Mouse (Mus musculus) large intestine, adult 2 months (tissue): ENCODE results near the gene Ndufs7. TPM values are rescaled to one million over a fixed set of nuclear protein-coding genes. Genes with fewer than 3 reads are reported as not detected.

Experiments
- DNase-seq: peaks from one replicate; pipeline ENCODE4 v3.0.0-alpha.2; 2012; ENCODE audit warnings: low read depth, low spot score
- WGBS: fragments of 180-500 bp; shearing (Covaris S2); methylation state at CpG from one replicate; pipeline ENCODE4 v1.1.7; 2018; 5-methylcytosine and 5-hydroxymethylcytosine counted together
- polyA plus RNA-seq: library from polyadenylated mRNA; depleted of rRNA; stranded (reverse); fragments of >200 nt; gene quantifications from 2 replicates; pipeline ENCODE4 v1.2.3, GENCODE M21; 2012

The Ndufs7 gene
- polyA plus RNA-seq, 1 experiment: 570 TPM

GRCm38 (mm10) chr10:80285222-80286070 lies 36.5 kb downstream of the Ndufs7 start:
- no peak for DNase-seq
- 72% methylated on average over 10 of the region's 15 CpGs for WGBS

DNA sequence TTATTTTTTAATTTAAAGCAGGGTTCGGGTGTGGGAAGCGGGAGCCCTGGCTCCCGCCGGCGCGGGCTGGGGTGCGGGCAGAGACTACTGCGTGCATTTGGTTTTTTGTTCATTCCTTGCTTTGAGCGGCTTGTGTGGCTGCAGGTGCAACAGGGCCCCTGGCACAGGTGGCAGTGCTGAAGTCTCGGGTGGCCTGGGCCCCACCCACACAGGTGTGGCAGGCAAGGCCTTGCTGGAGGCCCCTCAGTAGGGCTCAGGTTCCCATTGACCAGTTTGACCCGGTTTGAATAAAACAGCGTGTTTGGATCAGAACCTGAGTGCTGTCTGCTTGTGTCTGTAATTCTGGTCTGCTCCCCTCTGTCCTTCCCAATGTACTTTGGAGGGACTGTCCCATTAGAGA lies 39.2 kb downstream of the Ndufs7 start:
- 50% methylated on average over 12 of the region's 12 CpGs for WGBS
- DNase-seq: no peak

- WGBS: 38% methylated on average over 8 of the region's 8 CpGs
- DNase-seq: no peak
Observed at GRCm38 (mm10) chr10:80288657-80289056, 39.7 kb downstream of the Ndufs7 start.

DNA sequence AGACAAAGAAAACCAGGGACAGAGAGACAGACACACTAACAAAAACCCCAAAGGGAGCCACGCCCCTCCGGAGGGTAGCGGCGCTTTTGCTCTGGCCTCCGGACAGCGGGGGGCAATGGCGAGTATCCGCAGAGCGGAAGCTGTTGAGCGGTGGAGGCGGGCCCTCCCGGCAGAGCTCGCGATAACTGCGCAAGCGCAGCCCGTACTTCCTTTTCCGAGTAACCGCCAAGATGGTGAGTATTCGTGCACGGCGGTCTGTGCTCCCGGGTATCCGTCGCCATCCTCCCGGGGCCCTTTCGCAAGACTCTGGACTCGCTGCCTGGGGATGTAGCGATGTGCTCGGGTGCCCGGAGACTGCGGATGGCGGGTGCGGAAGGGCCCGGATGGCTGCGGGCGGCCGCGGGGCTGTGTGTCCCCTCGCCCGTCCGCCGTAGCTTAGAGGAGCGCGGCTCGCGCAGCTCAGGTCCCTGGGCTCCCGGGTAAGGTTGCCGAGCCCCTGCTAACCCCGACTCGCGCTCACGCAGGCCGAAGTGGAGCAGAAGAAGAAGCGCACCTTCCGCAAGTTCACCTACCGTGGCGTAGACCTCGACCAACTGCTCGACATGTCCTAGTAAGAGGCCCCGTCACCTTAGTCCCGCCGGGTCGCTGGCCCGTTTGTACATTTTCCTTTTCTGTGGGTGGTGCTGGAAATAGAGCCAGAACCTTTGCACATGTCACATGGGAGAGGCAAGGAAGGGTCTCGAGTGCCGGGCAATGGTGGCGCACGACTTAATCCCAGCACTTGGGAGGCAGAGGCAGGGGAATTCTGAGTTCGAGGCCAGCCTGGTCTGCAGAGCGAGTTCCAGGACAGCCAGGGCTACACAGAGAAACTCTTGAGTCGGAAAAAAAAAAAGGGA lies 43.6 kb downstream of the Ndufs7 start, which contains the start of gene Rps15:
Gene Rps15, plus strand, starts transcription at position 203 of the 896 bp plus-strand sequence.
- DNase-seq: peak; percentile 67
- under 1% methylated on average over 72 of the region's 72 CpGs for WGBS

- DNase-seq: no peak
- 14% methylated on average over 14 of the region's 14 CpGs for WGBS
Observed at GRCm38 (mm10) chr10:80293325-80293724, 44.4 kb downstream of the Ndufs7 start.

DNA sequence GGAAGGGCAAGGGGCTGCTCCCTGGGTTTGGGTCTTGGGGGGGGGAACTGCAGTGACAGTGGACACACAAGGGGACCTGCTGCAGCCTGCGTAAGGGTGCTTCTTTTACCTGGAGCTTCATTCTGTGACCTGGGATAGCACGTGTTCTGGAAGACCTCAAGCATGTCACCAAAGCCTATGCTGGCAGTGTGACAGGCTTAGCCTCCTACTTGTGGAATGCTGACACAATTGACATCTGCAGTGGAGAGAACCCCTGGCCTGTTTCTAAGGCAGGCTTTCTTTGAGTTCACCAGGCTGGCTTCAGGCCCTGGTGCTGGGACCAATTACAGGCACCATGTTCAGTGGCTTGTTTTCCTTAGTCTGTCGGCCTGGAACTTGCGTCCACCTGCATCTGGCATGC lies 45.4 kb downstream of the Ndufs7 start:
- no peak for DNase-seq
- 68% methylated on average over 4 of the region's 4 CpGs for WGBS

DNA sequence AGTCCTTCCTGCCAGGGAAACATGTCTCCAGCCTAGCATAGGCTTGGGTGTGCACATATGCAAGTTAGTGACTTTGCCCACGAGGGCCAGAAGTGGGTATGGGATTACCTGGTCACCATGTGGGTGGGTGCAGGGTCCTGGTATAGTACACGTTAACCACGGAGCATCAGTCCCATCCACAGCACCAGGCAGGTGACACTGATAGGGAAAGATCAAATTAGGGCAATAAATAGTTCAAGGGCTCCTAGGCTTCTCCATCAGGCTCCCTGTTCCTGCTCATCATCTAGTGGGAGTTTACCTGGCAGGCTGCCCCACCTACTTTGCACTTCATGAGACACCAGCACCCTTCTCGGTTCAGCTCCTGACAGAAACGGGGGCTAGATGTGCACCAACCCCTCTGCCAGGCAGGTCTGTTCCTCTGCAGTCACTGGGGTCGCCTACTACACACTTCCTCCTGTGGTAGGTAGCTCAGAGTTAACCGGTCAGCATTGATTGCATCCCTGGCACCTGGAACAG lies 45.9 kb downstream of the Ndufs7 start:
- DNase-seq: no peak
- 47% methylated on average over 7 of the region's 7 CpGs for WGBS

DNA sequence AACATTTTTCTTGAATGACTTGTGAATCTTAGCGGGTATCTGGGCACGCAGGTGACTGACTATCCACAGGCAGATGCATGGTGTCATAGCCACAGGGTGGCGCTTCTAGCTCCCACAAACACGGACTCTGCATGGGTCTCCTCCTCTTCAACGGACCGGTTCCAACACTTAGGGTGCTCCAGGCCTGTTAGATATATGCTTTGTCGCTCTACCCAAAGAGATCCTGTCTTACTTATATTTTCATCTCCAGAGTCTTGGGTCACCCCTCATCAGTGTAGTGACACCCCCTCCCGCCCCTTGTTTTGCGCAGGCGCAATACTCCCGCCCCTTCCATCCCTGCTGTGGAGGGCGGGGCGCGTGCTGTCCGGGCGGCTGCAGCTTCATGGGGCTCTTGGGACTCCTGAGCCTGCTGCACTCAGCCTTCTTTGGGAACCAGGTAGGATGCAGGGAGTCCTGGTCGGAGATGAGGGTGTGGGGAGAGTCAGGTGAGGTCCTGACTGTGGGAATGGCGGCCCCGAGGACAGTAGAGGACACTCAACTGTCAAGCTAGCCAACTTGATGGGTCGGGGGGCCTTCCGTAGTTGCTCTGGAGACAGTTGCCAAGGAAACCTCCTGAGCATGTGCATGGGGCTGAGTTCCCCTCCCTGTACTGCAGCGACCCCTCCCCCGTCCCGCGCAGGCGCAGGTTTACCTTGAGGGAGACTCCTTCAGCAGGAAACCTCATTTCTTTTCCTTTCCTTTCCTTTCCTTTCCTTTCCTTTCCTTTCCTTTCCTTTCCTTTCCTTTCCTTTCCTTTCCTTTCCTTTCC lies 46.9 kb downstream of the Ndufs7 start, which contains the start of gene Apc2:
Gene Apc2, plus strand, starts transcription at position 360 of the 808 bp plus-strand sequence.
- DNase-seq: peak; percentile 46
- 8% methylated on average over 26 of the region's 26 CpGs for WGBS

DNA sequence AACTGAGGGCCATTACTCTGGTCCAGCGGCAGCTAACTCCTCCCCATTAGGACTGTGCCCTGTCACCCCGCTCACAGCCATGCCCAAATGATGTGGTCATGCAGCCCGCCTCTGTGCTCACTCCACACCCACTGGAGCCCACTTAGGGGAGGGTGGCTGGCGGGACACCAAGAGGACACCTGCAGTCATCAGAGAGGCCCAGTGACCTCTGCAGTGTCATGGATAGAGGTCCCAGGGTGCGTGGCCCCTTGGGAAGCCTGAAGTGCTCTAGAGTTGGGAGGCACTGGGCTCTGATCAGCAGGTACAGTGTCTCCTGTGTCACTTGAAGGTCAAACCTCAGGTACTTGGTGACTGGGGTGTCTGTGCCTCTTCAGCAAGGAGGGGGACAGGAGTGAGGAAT lies 47.9 kb downstream of the Ndufs7 start:
- no peak for DNase-seq
- WGBS: 91% methylated on average over 5 of the region's 5 CpGs

DNA sequence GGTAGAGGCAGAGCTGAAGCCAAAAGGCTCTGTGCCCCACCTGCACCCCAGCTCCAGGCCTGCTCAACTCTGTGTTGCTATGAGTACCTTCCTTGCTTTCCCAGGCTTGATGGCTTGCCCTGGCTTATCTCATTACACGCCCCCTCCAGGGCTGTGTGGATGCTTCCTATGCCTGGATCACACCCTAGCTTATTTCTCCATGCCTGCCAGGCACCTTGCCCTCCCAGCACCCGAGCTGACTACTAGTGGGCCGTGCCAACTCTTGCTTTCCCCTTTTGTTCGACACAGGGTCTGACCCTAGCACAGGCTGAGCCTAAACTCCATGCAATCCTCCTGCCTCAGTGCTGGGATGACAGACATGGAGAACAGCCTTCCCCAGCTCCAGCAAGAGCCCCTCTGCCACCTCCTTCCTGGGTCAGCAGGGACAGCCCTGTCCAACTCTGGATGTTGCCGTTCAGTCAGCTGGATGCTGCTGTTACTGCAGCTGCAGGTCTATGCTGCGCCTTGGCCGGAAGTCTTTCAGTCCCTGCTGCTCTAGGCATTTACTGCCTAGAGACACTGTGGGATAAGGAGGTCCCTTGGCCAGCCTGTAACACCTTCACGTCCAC lies 48.7 kb downstream of the Ndufs7 start:
- 59% methylated on average over 8 of the region's 8 CpGs for WGBS

GRCm38 (mm10) chr10:80298571-80299281 lies 49.8 kb downstream of the Ndufs7 start:
- WGBS: 13% methylated on average over 26 of the region's 26 CpGs
- DNase-seq: no peak

More for the DNA sequence above, 48.7 kb downstream of the Ndufs7 start:
- no peak for DNase-seq

DNA sequence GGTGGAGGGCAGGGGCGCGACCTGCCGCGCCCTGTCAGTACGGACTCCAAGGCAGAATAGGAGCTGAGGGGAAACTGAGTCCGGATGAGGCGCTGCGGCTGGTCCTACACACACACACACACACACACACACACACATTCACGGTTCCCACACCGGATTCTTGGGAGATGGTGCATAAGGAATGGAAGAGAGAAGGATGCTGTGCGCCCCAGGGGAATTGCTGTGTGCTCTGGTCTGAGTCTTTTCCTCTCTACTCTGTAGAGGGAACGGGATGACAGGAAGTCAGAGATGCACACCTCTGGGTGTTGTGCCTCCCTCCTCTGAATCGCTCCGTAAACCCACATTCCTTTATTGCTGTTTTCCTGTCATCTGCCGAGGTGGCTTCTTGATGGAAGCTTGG lies 50.4 kb downstream of the Ndufs7 start:
- 25% methylated on average over 15 of the region's 15 CpGs for WGBS

GRCm38 (mm10) chr10:80299824-80300223 lies 50.9 kb downstream of the Ndufs7 start:
- no peak for DNase-seq
- 63% methylated on average over 10 of the region's 10 CpGs for WGBS

More for the DNA sequence above, 50.4 kb downstream of the Ndufs7 start:
- no peak for DNase-seq

DNA sequence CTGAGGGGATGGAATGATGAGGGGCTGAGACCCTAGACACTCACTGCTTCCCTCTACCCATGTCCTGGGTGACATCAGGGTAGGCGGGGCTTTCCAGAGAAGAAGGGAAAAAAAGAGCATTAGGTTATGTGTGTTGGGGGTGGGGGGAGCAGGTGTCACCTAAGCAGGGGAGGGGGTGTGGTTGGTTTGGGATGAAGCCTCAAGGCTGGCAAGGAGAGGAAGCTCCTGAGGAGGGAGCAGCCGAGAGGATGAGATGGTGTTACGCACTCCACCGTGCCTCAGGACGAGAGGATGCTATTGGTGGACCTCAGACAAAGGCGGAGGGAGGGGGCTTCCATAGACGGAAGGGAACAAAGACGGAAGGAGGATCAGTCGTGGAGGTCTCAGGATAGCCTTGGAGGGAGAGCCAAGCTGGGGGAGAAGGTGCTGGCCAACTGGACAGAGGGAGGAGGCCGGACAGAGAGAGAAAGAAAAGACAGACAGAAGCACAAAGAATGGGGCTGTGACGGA lies 51.8 kb downstream of the Ndufs7 start:
- WGBS: 43% methylated on average over 11 of the region's 11 CpGs
- no peak for DNase-seq

DNA sequence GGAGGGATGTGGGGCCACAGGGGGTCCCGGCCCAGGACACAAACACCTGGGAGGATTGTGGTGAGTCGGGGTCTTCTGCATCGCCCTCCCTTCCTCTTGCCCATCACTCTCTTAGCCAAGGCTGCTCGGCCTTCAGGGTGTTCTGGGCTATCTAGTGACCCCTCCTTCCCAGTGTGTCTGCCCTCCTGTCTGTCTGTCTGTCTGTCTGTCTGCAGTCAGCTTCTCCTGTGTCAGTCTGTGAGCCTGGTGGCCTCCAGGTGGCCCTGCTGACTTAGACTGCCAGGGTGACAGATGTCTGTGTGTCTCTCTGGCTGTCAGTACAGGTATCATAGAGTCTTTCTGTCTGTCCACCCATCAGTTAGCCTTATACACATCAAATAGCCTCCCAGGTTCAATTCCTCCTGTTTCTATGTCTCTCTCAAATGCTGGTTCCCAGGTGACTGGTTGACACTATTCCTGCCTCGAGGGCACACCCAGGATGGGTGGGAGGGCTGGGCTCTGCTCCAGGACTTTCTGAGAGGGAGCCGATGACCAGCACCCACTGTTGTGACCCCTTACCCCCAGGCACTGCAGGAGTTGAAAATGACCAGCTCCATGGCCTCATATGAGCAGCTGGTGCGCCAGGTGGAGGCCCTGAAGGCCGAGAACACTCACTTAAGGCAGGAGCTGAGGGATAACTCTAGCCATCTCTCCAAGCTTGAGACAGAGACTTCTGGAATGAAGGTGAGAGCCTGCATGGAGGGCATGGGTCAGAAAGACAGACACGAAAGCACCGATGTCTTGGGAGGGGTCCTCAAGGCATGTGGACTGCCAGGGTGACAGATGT lies 52.5 kb downstream of the Ndufs7 start:
- no peak for DNase-seq
- WGBS: 74% methylated on average over 10 of the region's 10 CpGs

DNA sequence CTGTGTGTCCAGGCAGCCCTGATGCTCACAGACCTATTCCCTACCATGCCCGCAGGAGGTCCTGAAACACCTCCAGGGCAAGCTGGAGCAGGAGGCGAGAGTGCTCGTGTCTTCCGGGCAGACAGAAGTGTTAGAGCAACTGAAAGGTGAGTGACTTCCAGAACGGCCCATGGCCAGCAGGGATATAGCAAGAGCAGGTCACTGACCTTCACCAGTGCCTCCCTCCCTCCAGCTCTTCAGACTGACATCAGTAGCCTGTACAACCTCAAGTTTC lies 53.1 kb downstream of the Ndufs7 start:
- WGBS: 54% methylated on average over 5 of the region's 5 CpGs
- DNase-seq: no peak

DNA sequence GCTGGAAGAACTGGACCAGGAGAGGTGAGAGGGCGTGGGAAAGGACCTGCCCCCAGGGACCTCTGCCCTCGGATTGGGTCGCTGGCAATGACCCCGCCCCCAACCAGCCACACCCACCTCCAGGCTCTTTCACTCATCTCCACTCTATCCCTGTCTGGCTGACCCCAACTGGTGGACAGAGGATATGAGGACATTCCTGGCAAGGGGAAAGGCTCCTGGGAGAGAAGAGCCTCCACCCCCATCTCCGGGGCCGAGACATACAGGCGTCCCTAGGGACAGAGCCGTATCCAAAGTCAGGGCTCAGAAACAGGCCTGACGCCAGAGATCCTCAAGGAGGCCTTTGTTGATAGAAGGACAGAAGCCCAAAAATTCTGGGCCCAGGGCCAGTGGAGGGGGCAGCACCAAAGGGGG lies 53.6 kb downstream of the Ndufs7 start:
- DNase-seq: no peak
- WGBS: 10% methylated on average over 9 of the region's 9 CpGs

GRCm38 (mm10) chr10:80304458-80304857 lies 55.5 kb downstream of the Ndufs7 start:
- 23% methylated on average over 12 of the region's 12 CpGs for WGBS
- no peak for DNase-seq
